Mouse (Mus musculus): ENCODE results near the gene Ube4a.

DNA sequence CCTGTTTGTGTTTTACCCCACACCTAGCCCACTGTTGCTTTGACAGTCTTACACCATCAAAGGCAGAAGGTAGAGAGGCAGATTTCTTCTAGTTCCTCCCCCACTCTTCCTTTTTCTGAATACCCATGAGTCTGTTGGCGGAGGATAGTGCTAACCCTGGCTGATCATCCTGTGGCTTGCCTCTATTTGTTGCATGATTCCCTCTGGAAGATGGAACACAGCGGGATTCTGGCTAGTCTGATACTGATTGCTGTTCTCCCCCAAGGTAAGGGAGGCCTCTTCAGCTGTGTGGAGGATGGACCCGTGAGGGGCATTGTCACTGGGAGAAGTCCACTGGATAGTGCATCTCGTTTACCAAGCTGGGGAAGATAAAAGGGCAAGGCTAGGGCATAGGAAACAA, 16.3 kb upstream of the Ube4a start, which contains the start of gene Cd3d:
- no peak for TF ChIP-seq CTCF (IDR thresholded peaks at IDR 0.05; ENCODE audit: low read depth)
- no peak for TF ChIP-seq EP300 (IDR thresholded peaks at IDR 0.05; ENCODE audit: low read depth)

Data from liver, embryonic 14.5 days (tissue).